Mouse (Mus musculus): ENCODE results near the gene Phc1. TPM values are rescaled to one million over a fixed set of nuclear protein-coding genes. Genes with fewer than 3 reads are reported as not detected.

Phc1 gene
- total and polyA plus RNA-seq, 3 experiments: 15.4 to 86.6 (median 78.0) TPM

DNA sequence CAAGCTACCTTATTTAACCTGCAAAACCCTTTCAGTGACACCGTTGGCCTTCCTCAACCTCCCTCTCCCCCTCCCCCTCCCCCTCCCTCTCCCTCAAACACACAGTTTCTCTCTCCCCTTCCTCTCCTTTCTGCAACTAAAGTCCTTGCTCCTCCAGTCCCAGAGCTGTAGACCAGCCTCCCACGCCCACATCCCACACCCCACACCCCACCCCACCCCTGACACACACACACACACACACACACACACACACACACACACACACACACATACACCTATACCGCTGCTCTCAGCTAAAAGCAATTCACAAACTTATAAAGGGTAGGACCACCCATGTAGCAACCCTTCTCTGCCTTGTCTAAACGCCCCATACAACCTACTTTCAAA is 42.1 kb downstream of the Phc1 start:
- TF ChIP-seq POLR2AphosphoS5 (IDR thresholded peaks at IDR 0.05; ENCODE audit: insufficient replicate concordance, low read depth, low read length) (no peak), GATA1 (IDR thresholded peaks at IDR 0.05; ENCODE audit: borderline replicate concordance, low read length) (no peak), TAL1 (conservative IDR thresholded peaks at IDR 0.05; ENCODE audit: low read depth, low read length) (no peak), GATA2 (IDR thresholded peaks at IDR 0.05; ENCODE audit: borderline replicate concordance, low read depth, low read length) (no peak), CTCF (IDR thresholded peaks at IDR 0.05; ENCODE audit: low read depth, low read length) (no peak)
- no peaks in the 10 kb centered on the region for H3K27me3 ChIP-seq (ENCODE audit: insufficient read depth, low read length)
- H3K4me1 ChIP-seq (ENCODE audit: insufficient read depth, low read depth, low read length): peaks cover 49% of the 10 kb centered on the region
- DNase-seq (ENCODE audit: low spot score): no peak
- no peak overlapping the region for H3K4me3 ChIP-seq (ENCODE audit: low read depth, low read length)
- ATAC-seq (ENCODE audit: extremely low read depth, insufficient number of reproducible peaks, low FRiP score, poor library complexity, severe bottlenecking): no peak
- no peaks in the 10 kb centered on the region for H3K9me3 ChIP-seq (replicated peaks)
- H3K36me3 ChIP-seq (replicated peaks): no peaks in the 10 kb centered on the region

DNA sequence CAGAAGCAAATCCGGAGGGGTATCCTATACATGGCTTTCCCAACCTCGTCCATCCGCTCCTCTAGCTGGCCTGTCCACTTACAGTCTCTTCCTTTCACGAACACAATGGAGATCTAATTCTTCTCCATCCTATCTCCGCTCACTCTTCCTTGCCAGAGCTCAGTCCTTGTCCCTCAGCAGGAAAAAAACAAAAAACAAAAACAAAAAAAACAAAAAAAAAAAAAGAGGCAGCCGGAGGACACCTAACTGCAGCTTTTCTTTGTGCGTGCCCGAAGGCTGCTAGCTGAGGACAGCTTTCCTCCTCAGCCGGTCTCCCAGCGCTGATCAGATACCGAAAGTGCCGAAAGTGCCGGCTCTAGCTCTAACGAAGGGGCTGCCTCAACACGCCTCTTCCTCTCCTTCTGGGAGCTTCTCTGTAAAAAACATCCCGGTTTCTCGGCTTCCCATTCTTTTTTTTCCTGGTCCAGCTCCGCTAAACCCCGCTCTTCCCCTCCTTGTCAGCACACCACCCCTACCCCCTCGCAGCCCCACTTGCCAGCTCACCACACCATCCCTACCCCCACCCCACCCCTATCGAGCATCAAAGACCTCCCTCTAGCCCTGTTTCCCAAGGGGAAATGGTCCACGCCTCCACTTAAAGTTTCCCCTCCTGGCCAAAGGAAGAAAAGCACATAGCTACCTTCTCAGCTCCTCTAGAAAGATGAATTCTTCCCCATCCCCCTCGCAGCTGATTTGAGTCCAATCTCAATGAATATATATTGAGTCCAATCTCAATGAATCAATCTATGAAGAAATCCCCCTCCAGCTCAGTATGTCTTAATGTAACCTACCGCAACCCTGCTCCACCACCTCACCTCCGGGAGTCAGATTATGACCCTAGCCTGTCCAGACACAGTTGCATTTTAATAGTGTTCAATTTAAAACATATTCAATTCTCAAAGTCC is 42.8 kb downstream of the Phc1 start:
- peaks cover 54% of the 10 kb centered on the region for H3K4me1 ChIP-seq (ENCODE audit: insufficient read depth, low read depth, low read length)
- no peaks in the 10 kb centered on the region for H3K27me3 ChIP-seq (ENCODE audit: insufficient read depth, low read length)
- H3K9me3 ChIP-seq (replicated peaks): no peaks in the 10 kb centered on the region
- H3K36me3 ChIP-seq (replicated peaks): no peaks in the 10 kb centered on the region
- peak overlapping the region; percentile 66 for H3K4me3 ChIP-seq (ENCODE audit: low read depth, low read length)
- DNase-seq (ENCODE audit: low spot score) (peak; percentile 53), ATAC-seq (ENCODE audit: extremely low read depth, insufficient number of reproducible peaks, low FRiP score, poor library complexity, severe bottlenecking) (peak; percentile 18; the same call in 1 of the 2 replicates)
- no peak for TF ChIP-seq GATA2 (IDR thresholded peaks at IDR 0.05; ENCODE audit: borderline replicate concordance, low read depth, low read length)
- TF ChIP-seq POLR2AphosphoS5 (IDR thresholded peaks at IDR 0.05; ENCODE audit: insufficient replicate concordance, low read depth, low read length): no peak
- TF ChIP-seq GATA1 (IDR thresholded peaks at IDR 0.05; ENCODE audit: borderline replicate concordance, low read length): no peak
- no peak for TF ChIP-seq CTCF (IDR thresholded peaks at IDR 0.05; ENCODE audit: low read depth, low read length)
- TF ChIP-seq TAL1 (conservative IDR thresholded peaks at IDR 0.05; ENCODE audit: low read depth, low read length): no peak

DNA sequence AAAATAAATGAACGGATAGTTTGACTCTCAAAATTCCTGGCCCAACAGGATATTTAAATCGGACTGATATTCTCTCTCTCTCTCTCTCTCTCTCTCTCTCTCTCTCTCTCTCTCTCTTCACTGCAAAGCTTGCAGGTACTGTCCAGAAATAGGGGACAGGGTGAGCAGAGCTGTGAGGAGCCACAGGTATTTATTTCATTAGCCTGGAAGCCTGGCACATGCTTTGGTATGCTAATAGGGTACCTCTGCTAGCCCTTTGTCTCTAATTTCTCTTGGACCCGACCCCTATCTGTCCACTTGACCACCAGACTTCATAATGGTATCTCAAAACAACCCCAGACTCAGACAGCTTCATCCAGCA is 43.5 kb downstream of the Phc1 start:
- DNase-seq (ENCODE audit: low spot score) (no peak), ATAC-seq (ENCODE audit: extremely low read depth, insufficient number of reproducible peaks, low FRiP score, poor library complexity, severe bottlenecking) (no peak)
- peaks cover 57% of the 10 kb centered on the region for H3K4me1 ChIP-seq (ENCODE audit: insufficient read depth, low read depth, low read length)
- H3K4me3 ChIP-seq (ENCODE audit: low read depth, low read length): peak overlapping the region; percentile 66; the same call in 1 of the 2 replicates
- no peaks in the 10 kb centered on the region for H3K36me3 ChIP-seq (replicated peaks)
- no peaks in the 10 kb centered on the region for H3K9me3 ChIP-seq (replicated peaks)
- TF ChIP-seq TAL1 (conservative IDR thresholded peaks at IDR 0.05; ENCODE audit: low read depth, low read length): no peak
- no peak for TF ChIP-seq POLR2AphosphoS5 (IDR thresholded peaks at IDR 0.05; ENCODE audit: insufficient replicate concordance, low read depth, low read length)
- TF ChIP-seq GATA2 (IDR thresholded peaks at IDR 0.05; ENCODE audit: borderline replicate concordance, low read depth, low read length): no peak
- TF ChIP-seq GATA1 (IDR thresholded peaks at IDR 0.05; ENCODE audit: borderline replicate concordance, low read length): no peak
- TF ChIP-seq CTCF (IDR thresholded peaks at IDR 0.05; ENCODE audit: low read depth, low read length): no peak
- H3K27me3 ChIP-seq (ENCODE audit: insufficient read depth, low read length): no peaks in the 10 kb centered on the region

DNA sequence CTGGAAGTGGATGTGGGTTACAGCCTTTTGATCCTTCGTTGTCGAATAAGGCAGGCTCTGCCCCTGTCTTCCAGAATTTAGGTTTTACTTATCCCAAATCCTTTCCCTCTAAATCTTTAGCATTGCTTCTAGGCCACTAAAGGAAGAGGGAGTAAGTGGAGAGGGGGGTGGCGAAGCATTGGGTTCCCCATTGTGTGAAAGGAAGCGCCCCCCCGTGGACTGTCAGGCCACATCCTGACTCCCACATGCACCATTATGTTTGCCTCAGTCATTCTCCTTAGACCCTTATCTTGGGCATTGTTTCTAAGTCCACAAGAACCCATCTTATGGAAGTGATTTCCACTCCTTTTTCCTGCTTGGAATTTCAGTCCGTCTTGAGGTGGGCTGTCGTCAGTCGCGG is 45.1 kb downstream of the Phc1 start:
- Histone ChIP-seq H3K4me1 (ENCODE audit: insufficient read depth, low read depth, low read length) (peaks cover 56% of the 10 kb centered on the region), H3K36me3 (replicated peaks) (no peaks in the 10 kb centered on the region), H3K4me3 (ENCODE audit: low read depth, low read length) (no peak overlapping the region), H3K27me3 (ENCODE audit: insufficient read depth, low read length) (no peaks in the 10 kb centered on the region), H3K9me3 (replicated peaks) (no peaks in the 10 kb centered on the region)
- no peak for ATAC-seq (ENCODE audit: extremely low read depth, insufficient number of reproducible peaks, low FRiP score, poor library complexity, severe bottlenecking)
- DNase-seq (ENCODE audit: low spot score): no peak
- TF ChIP-seq TAL1 (conservative IDR thresholded peaks at IDR 0.05; ENCODE audit: low read depth, low read length): no peak
- no peak for TF ChIP-seq GATA1 (IDR thresholded peaks at IDR 0.05; ENCODE audit: borderline replicate concordance, low read length)
- TF ChIP-seq GATA2 (IDR thresholded peaks at IDR 0.05; ENCODE audit: borderline replicate concordance, low read depth, low read length): no peak
- TF ChIP-seq CTCF (IDR thresholded peaks at IDR 0.05; ENCODE audit: low read depth, low read length): no peak
- no peak for TF ChIP-seq POLR2AphosphoS5 (IDR thresholded peaks at IDR 0.05; ENCODE audit: insufficient replicate concordance, low read depth, low read length)

DNA sequence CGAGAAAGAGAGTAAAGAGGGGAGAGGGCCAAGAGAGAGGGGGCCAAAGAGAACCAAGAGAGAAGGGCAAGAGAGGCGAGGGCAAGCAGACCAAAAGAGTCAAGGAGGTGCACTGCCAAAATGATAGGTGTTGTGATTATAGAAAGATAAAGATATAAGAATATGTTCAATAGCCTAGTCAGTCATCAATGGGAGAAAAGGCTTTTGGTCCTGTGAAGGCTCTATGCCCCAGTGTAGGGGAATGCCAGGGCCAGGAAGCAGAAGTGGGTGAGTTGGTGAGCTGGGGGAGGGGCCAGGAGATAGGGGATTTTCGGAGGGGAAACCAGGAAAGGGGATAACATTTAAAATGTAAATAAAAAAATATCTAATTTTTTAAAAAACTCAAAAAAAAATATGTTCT is 46.1 kb downstream of the Phc1 start:
- Histone ChIP-seq H3K9me3 (replicated peaks) (no peaks in the 10 kb centered on the region), H3K27me3 (ENCODE audit: insufficient read depth, low read length) (no peaks in the 10 kb centered on the region), H3K4me1 (ENCODE audit: insufficient read depth, low read depth, low read length) (peaks cover 53% of the 10 kb centered on the region), H3K4me3 (ENCODE audit: low read depth, low read length) (no peak overlapping the region), H3K36me3 (replicated peaks) (no peaks in the 10 kb centered on the region)
- no peak for TF ChIP-seq CTCF (IDR thresholded peaks at IDR 0.05; ENCODE audit: low read depth, low read length)
- TF ChIP-seq TAL1 (conservative IDR thresholded peaks at IDR 0.05; ENCODE audit: low read depth, low read length): no peak
- TF ChIP-seq GATA2 (IDR thresholded peaks at IDR 0.05; ENCODE audit: borderline replicate concordance, low read depth, low read length): no peak
- TF ChIP-seq GATA1 (IDR thresholded peaks at IDR 0.05; ENCODE audit: borderline replicate concordance, low read length): no peak
- TF ChIP-seq POLR2AphosphoS5 (IDR thresholded peaks at IDR 0.05; ENCODE audit: insufficient replicate concordance, low read depth, low read length): no peak
- DNase-seq (ENCODE audit: low spot score) (no peak), ATAC-seq (ENCODE audit: extremely low read depth, insufficient number of reproducible peaks, low FRiP score, poor library complexity, severe bottlenecking) (no peak)

DNA sequence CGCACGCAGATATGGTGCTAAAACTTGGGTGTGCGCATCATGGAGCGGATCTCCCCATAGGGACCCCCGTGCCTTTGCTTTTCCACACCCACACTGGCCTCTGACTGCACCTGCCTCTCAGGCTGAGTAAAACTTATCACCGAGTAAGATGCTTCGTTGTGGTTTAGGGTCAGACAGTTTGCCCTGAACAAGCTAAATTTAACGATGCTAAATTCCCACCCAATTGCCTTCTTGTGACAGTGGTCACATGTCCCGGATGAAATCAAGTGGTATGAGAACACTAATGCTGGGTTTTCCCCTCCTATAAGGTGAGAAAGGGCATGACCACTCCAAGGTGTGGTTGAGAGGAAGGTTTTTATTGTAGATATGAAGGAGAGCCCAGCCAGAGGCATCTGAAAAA is 46.6 kb downstream of the Phc1 start:
- ATAC-seq (ENCODE audit: extremely low read depth, insufficient number of reproducible peaks, low FRiP score, poor library complexity, severe bottlenecking) (no peak), DNase-seq (ENCODE audit: low spot score) (no peak)
- Histone ChIP-seq H3K4me1 (ENCODE audit: insufficient read depth, low read depth, low read length) (peaks cover 58% of the 10 kb centered on the region), H3K9me3 (replicated peaks) (no peaks in the 10 kb centered on the region), H3K36me3 (replicated peaks) (no peaks in the 10 kb centered on the region), H3K27me3 (ENCODE audit: insufficient read depth, low read length) (no peaks in the 10 kb centered on the region), H3K4me3 (ENCODE audit: low read depth, low read length) (no peak overlapping the region)
- TF ChIP-seq POLR2AphosphoS5 (IDR thresholded peaks at IDR 0.05; ENCODE audit: insufficient replicate concordance, low read depth, low read length) (no peak), GATA2 (IDR thresholded peaks at IDR 0.05; ENCODE audit: borderline replicate concordance, low read depth, low read length) (no peak), GATA1 (IDR thresholded peaks at IDR 0.05; ENCODE audit: borderline replicate concordance, low read length) (no peak), CTCF (IDR thresholded peaks at IDR 0.05; ENCODE audit: low read depth, low read length) (no peak), TAL1 (conservative IDR thresholded peaks at IDR 0.05; ENCODE audit: low read depth, low read length) (no peak)

Data from G1E (cell line).